Mouse (Mus musculus) megakaryocyte, embryonic 14.5 days (primary cell): Measurements from ENCODE around the gene Alk.

ENCODE experiments used
- FLI1 ChIP-seq: IDR thresholded peaks from 2 replicates; pipeline ENCODE4 v1.6.1; 2012; ENCODE audit warnings: low read length, inconsistent platforms, mixed read lengths
- GATA1 ChIP-seq: IDR thresholded peaks from 3 replicates; pipeline ENCODE4 v1.6.1; 2012; ENCODE audit warnings: mixed read lengths, low read length, inconsistent platforms, borderline replicate concordance

- TF ChIP-seq GATA1 (no peak), FLI1 (no peak)
These were observed 662.4 kb downstream of the Alk start for GRCm38 (mm10) chr17:71942052-71942451.
